Mouse (Mus musculus) frontal cortex, postnatal 14 days (tissue): ENCODE data around the gene Fam126b.
"Not testable (repeated sequence)": the region's sequence is repeated elsewhere in the genome, so short reads cannot be mapped to it uniquely, and the experiment has no call there.

Experiments used
- DNase-seq, 2 experiments: peaks; one replicate each; pipeline ENCODE4 v3.0.0; 2022; ENCODE audit warnings: low spot score in 2 of 2

The Fam126b gene

DNA sequence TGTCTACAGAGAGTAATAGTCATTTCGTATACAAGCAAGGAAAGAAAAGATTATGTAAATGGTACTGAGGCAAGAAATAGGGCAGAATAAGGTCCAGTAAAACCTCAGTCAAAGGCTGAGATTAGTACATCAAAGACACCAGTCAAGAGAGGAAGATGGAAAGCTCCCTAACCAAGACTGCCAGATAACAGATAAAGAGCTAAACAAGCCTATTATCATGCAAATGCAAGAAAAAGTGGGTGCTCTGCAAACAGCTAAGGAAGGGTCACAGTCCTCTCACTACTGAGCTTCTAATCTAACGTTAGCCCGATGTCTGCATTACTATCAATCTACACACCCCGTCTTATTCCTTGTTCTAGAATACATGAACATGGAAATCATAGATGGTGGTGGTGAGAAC, 15.7 kb downstream of the Fam126b start:
- no peak for DNase-seq

DNA sequence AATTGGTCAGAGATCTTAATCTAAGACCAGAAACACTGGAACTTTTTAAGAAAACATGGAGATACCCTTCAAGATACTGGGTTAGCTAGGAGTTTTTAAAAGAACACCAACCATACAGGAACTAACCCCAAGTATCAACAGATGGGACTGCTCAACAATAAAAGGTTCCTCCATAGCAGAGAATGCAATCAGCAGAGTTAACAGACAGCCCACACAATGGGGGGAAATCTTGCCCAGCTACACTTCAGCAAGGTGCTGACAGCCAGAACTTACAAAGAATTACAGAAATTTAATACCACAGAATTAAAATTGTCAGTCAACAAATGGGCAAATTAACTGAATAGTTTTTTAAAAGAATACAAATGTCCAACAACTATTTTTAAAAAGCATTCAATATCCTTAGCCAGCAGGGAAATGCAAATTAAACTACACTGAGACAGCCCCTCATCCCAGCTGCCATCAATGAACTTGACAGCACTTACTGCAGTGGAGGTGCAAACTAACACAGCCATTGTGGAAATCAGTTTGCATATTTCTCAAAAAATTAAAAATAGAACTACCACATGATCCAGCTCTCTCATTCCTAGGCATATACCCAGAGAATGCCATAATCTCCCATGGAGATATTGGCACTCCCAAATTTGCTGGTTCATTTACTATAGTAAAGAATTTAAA, 17.5 kb downstream of the Fam126b start:
- DNase-seq, result no peak

DNA sequence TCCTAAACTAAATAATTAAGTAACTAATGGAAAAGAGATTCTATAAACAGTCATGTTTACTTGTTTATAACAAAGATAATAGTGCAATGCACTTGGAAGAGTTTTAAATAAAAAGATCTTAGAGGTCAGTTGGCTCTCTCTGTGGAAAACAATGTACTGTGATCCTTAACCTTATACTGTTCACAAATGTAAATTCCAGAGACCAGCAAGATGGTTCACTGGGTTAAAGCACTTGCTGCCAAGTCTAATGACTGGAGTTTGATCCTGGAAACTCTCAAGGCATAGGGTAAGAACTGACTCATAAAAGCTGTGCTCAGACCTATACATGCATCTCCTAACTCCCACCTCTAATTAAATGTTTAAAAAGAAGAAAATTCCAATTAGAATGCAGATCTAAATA, 19.5 kb downstream of the Fam126b start:
- no peak for DNase-seq

- DNase-seq, result no peak
Observed at GRCm38 (mm10) chr1:58564981-58565380, 21.1 kb downstream of the Fam126b start.

DNA sequence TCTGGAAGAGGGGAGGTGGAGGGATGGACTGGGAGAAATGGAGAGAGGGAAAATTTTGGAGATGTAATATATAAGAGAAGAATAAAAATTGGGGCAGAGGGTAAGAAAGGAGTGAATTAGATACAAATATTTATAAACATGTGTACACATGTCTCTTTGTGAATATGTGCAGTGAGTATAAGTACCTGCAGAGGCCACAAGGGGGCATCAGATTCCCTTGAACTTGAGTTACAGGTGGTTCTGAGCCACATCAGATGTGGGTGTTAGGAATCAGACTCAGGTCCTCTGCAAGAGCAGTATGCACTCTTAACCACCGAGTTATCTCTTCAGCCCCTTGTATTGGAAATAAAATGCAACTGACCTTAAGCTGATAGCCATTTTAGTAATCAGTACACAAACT, 23.7 kb downstream of the Fam126b start:
- DNase-seq, result no peak

DNA sequence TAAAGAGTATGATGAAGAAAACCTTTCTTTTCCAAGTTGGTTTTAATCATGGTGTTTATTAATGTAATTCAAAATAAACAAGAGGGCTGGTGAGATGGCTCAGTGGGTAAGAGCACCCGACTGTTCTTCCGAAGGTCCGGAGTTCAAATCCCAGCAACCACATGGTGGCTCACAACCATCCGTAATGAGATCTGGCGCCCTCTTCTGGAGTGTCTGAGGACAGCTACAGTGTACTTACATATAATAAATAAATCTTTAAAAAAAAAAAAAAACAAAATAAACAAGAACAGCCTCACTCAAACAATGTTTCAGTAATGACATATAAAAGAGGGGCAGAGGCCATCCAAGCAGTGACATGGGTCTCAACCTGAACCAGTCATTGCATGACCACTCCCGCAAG, 25.8 kb downstream of the Fam126b start:
- DNase-seq, result not testable (repeated sequence)

- no peak for DNase-seq
Observed at GRCm38 (mm10) chr1:58541386-58541785, 44.7 kb downstream of the Fam126b start.

DNA sequence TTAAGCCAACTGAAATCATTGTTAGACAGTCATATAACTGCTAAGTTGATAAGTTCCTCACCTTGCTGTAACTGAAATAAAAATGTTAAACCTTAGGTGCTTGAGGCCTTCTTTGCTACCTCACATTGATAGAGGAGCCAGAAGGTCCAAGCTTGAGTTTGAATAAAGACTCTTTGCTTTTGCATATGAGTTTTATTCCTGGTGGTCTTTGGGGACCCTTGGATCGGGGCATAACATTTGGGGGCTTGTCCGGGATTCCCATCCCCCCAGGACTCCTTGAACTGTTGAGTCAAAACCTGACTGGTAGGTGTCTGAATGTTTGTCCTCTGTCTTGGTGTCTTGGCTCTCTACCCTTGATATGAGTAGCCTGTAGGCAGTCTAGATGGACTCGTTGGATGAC, 78.9 kb downstream of the Fam126b start:
- no peak for DNase-seq

GRCm38 (mm10) chr1:58504577-58505254, 81.4 kb downstream of the Fam126b start, which contains the start of gene Orc2:
Orc2 (minus strand) TSS chr1:58505109.
- peak; percentile 89 to 91 for DNase-seq

- no peak for DNase-seq
Observed at GRCm38 (mm10) chr1:58503793-58504370, 82.2 kb downstream of the Fam126b start.

DNA sequence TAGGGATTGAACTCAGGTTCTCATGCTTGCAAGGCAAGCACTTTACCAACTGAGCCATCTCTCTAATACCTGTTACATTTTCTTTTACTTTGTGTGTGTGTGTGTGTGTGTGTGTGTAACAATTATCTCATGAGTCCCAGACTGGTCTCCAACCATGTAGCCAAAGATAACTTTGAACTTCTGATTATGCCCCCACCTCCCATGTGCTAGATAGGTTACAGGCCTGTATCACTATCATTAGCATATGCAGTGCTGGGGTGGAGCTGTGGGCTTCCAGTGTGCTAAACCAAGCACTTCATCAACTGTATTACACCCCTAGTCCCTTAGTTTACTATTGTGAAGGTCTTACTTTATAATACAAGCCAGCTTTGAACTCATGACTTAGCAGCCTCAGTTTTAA, 83.0 kb downstream of the Fam126b start:
- DNase-seq, result no peak

GRCm38 (mm10) chr1:58498758-58499157, 87.4 kb downstream of the Fam126b start:
- no peak for DNase-seq

- no peak for DNase-seq
Observed at GRCm38 (mm10) chr1:58497678-58498077, 88.4 kb downstream of the Fam126b start.

DNA sequence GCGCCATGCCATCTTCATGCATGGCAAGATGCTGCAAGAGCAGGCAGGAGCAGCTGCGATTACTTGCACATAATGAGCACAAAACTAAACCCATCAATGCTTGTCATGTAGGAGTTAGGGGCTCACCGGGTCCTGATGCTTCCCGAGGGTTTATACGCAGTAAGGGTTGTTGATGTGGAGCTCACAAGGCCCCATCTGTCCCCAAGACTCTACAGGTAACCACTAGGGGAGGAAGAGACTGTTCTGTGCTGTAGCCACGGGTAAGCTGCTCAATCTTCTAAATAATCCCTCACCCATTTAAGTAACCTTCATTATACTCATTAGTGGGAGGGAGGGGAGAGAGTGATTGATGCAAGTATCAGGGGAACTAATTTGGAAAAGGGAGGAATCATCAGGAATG, 90.5 kb downstream of the Fam126b start:
- DNase-seq, result no peak

DNA sequence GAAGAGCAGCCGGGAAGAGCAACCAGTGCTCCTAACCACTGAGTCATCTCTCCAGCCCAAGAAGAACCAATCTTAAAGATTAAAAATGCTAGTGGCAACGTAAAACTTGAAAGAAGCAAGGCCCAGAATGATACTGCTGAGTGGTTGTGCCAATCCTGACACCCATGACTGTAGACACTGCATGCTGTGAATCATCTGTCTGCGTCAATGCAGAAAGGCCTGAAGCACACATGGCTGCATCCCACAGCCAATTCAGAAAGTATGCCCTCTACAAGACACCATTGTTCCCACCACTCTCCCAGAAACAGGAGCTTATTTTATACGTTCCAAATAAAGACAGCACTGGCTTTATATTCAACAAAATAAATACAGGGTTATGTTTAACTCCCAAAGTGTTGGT, 103.5 kb downstream of the Fam126b start:
- no peak for DNase-seq

DNA sequence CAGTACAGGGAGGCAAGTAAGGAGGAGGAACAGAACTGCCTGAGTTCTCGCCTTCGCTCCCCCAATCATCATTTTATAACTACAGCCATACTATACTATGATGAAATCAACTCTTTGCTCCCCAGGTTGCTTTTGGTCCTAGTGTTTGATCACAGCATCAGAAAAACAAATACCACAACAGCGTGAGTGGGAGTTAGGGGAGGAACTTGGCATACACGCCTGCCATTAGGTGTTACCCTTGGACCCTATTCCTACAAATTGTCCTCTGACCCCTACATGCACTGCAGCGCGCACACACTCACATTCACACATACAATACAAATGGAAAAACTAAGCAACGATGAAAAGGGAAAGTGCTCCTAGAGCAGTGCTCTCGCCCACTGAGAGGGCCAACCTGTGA, 110.5 kb downstream of the Fam126b start:
- DNase-seq, result no peak
